Mouse (Mus musculus) myocyte (in vitro differentiated cells): ENCODE data around the gene Gm10392. TPM values are rescaled to one million over a fixed set of nuclear protein-coding genes. Genes with fewer than 3 reads are reported as not detected.
A peak's percentile ranks its signal among the peaks of the same experiment; 100 is the strongest.

Experiments
- H3K27me3 ChIP-seq: one replicate; pipeline ENCODE4 v1.6.1; 2011; ENCODE audit not compliant: control insufficient read depth, insufficient read depth, insufficient read length
- H3K36me3 ChIP-seq: one replicate; pipeline ENCODE4 v1.6.1; 2011; ENCODE audit not compliant: control insufficient read depth, insufficient read depth
- H3K4me2 ChIP-seq: one replicate; pipeline ENCODE4 v1.6.1; 2011; ENCODE audit warnings: low read depth, control low read depth
- H3K4me3 ChIP-seq: one replicate; pipeline ENCODE4 v1.5.1; 2011; ENCODE audit warnings: mild to moderate bottlenecking, control low read depth, moderate library complexity
- H3K79me2 ChIP-seq: one replicate; pipeline ENCODE4 v1.6.1; 2011; ENCODE audit not compliant: control insufficient read depth, insufficient read depth
- H3ac ChIP-seq: one replicate; pipeline ENCODE4 v1.6.1; 2011; ENCODE audit not compliant: control insufficient read depth, insufficient read length
- CEBPB ChIP-seq: IDR thresholded peaks from 2 replicates; pipeline ENCODE4 v1.6.1; 2011; ENCODE audit warnings: mild to moderate bottlenecking, moderate library complexity; ENCODE audit not compliant: poor library complexity, insufficient read depth, severe bottlenecking
- E2F4 ChIP-seq: IDR thresholded peaks from one replicate; pipeline ENCODE4 v1.6.1; 2011; ENCODE audit warnings: mild to moderate bottlenecking, control low read depth, moderate library complexity; ENCODE audit not compliant: insufficient read depth
- MAX ChIP-seq: IDR thresholded peaks from one replicate; pipeline ENCODE4 v1.6.1; 2011; ENCODE audit warnings: low read depth, mild to moderate bottlenecking, control low read depth
- MYOD1 ChIP-seq, 3 experiments: IDR thresholded peaks; one replicate each; pipeline ENCODE4 v1.6.1; 2011; ENCODE audit warnings: control low read depth in 2 of 3, low read depth in 2 of 3, mild to moderate bottlenecking in 2 of 3, moderate library complexity in 1 of 3; ENCODE audit not compliant: insufficient read length in 2 of 3, control insufficient read depth in 1 of 3
- MYOG ChIP-seq, 3 experiments: IDR thresholded peaks; one replicate each; pipeline ENCODE4 v1.6.1; 2011; ENCODE audit warnings: control low read depth in 2 of 3, low read depth in 2 of 3, mild to moderate bottlenecking in 2 of 3; ENCODE audit not compliant: insufficient read length in 2 of 3, control insufficient read depth in 1 of 3, insufficient read depth in 1 of 3
- POLR2A ChIP-seq: IDR thresholded peaks from one replicate; pipeline ENCODE4 v1.6.1; 2011; ENCODE audit warnings: low read depth, mild to moderate bottlenecking, control low read depth, moderate library complexity; ENCODE audit not compliant: insufficient read length
- POLR2AphosphoS2 ChIP-seq: IDR thresholded peaks from one replicate; pipeline ENCODE4 v1.6.1; 2011; ENCODE audit warnings: low read depth, control low read depth; ENCODE audit not compliant: insufficient read length
- REST ChIP-seq: IDR thresholded peaks from one replicate; pipeline ENCODE4 v1.6.1; 2011; ENCODE audit warnings: mild to moderate bottlenecking, control low read depth, moderate library complexity; ENCODE audit not compliant: insufficient read depth, insufficient read length
- SRF ChIP-seq: IDR thresholded peaks from one replicate; pipeline ENCODE4 v1.6.1; 2011; ENCODE audit warnings: low read depth; ENCODE audit not compliant: control insufficient read depth, insufficient read length
- TCF12 ChIP-seq: IDR thresholded peaks from one replicate; pipeline ENCODE4 v1.6.1; 2011; ENCODE audit warnings: mild to moderate bottlenecking, control low read depth; ENCODE audit not compliant: poor library complexity, insufficient read depth, severe bottlenecking
- TCF3 ChIP-seq: IDR thresholded peaks from one replicate; pipeline ENCODE4 v1.6.1; 2011; ENCODE audit warnings: low read depth, control low read depth; ENCODE audit not compliant: insufficient read length
- USF1 ChIP-seq: IDR thresholded peaks from one replicate; pipeline ENCODE4 v1.6.1; 2011; ENCODE audit warnings: low read depth, mild to moderate bottlenecking, control low read depth, moderate library complexity
- polyA plus RNA-seq: library from polyadenylated mRNA; unstranded; fragments of >200 nt; fragmentation: generic; extraction: Trizol; gene quantifications from one replicate; pipeline ENCODE4 v1.2.1, GENCODE M21; 2012; ENCODE audit warnings: missing spikeins

Gm10392 gene
- polyA plus RNA-seq, 1 experiment, result not detected

- H3K36me3 ChIP-seq, result peaks cover 20% of the 10 kb centered on the region
- H3K4me3 ChIP-seq, result no peak overlapping the region
- no peaks in the 10 kb centered on the region for H3K27me3 ChIP-seq
- H3K79me2 ChIP-seq, result peaks cover 22% of the 10 kb centered on the region
- TF ChIP-seq TCF12, result no peak
- no peak for TF ChIP-seq CEBPB
- TF ChIP-seq MAX, result no peak
- no peak for TF ChIP-seq REST
- TF ChIP-seq POLR2A, result no peak
- TF ChIP-seq USF1, result no peak
- TF ChIP-seq MYOD1 (IDR thresholded peaks at IDR 0.05; ENCODE audit: control insufficient read depth in 1 of 3, insufficient read length in 2 of 3, low read depth in 2 of 3), result no peak
- TF ChIP-seq TCF3, result no peak
- no peak for TF ChIP-seq MYOG (IDR thresholded peaks at IDR 0.05; ENCODE audit: control insufficient read depth in 1 of 3, insufficient read depth in 1 of 3, insufficient read length in 2 of 3, low read depth in 2 of 3)
- TF ChIP-seq SRF, result no peak
- TF ChIP-seq E2F4, result no peak
- no peak for TF ChIP-seq POLR2AphosphoS2
- no peak overlapping the region for H3ac ChIP-seq
- no peak overlapping the region for H3K4me2 ChIP-seq
Observed at GRCm38 (mm10) chr11:77501971-77502370, 17.0 kb downstream of the Gm10392 start.

- Histone ChIP-seq H3K4me2 (no peak overlapping the region), H3K36me3 (peaks cover 16% of the 10 kb centered on the region), H3ac (no peak overlapping the region), H3K4me3 (no peak overlapping the region), H3K79me2 (peaks cover 27% of the 10 kb centered on the region), H3K27me3 (no peaks in the 10 kb centered on the region)
- TF ChIP-seq POLR2AphosphoS2 (no peak), MAX (no peak), MYOD1 (IDR thresholded peaks at IDR 0.05; ENCODE audit: control insufficient read depth in 1 of 3, insufficient read length in 2 of 3, low read depth in 2 of 3) (no peak), E2F4 (no peak), MYOG (IDR thresholded peaks at IDR 0.05; ENCODE audit: control insufficient read depth in 1 of 3, insufficient read depth in 1 of 3, insufficient read length in 2 of 3, low read depth in 2 of 3) (no peak), SRF (peak; percentile 16), TCF12 (no peak)
Observed at GRCm38 (mm10) chr11:77501392-77501791, 17.6 kb downstream of the Gm10392 start.

GRCm38 (mm10) chr11:77500361-77501325 lies 18.4 kb downstream of the Gm10392 start:
- Histone ChIP-seq H3K27me3 (no peaks in the 10 kb centered on the region), H3K4me2 (no peak overlapping the region), H3ac (no peak overlapping the region), H3K4me3 (no peak overlapping the region), H3K36me3 (peaks cover 11% of the 10 kb centered on the region), H3K79me2 (peaks cover 35% of the 10 kb centered on the region)
- peak in 1 of 3 experiments; percentile 71 for TF ChIP-seq MYOG (IDR thresholded peaks at IDR 0.05; ENCODE audit: control insufficient read depth in 1 of 3, insufficient read depth in 1 of 3, insufficient read length in 2 of 3, low read depth in 2 of 3)
- TF ChIP-seq SRF, result no peak
- TF ChIP-seq TCF12, result no peak
- no peak for TF ChIP-seq USF1
- no peak for TF ChIP-seq E2F4
- peak in 2 of 3 experiments; percentile 53 to 77 for TF ChIP-seq MYOD1 (IDR thresholded peaks at IDR 0.05; ENCODE audit: control insufficient read depth in 1 of 3, insufficient read length in 2 of 3, low read depth in 2 of 3)
- TF ChIP-seq MAX, result no peak

GRCm38 (mm10) chr11:77499354-77499753 lies 19.6 kb downstream of the Gm10392 start:
- Histone ChIP-seq H3K27me3 (no peaks in the 10 kb centered on the region), H3K4me3 (no peak overlapping the region), H3K36me3 (peaks cover 7% of the 10 kb centered on the region), H3ac (no peak overlapping the region), H3K79me2 (peaks cover 48% of the 10 kb centered on the region), H3K4me2 (no peak overlapping the region)
- TF ChIP-seq MYOD1 (IDR thresholded peaks at IDR 0.05; ENCODE audit: control insufficient read depth in 1 of 3, insufficient read length in 2 of 3, low read depth in 2 of 3), result no peak
- no peak for TF ChIP-seq TCF3
- TF ChIP-seq POLR2A, result no peak
- no peak for TF ChIP-seq POLR2AphosphoS2
- TF ChIP-seq REST, result no peak
- no peak for TF ChIP-seq USF1
- TF ChIP-seq TCF12, result no peak
